12 mouse cellular contexts compared by ENCODE assay signal in the genomic region with DNA sequence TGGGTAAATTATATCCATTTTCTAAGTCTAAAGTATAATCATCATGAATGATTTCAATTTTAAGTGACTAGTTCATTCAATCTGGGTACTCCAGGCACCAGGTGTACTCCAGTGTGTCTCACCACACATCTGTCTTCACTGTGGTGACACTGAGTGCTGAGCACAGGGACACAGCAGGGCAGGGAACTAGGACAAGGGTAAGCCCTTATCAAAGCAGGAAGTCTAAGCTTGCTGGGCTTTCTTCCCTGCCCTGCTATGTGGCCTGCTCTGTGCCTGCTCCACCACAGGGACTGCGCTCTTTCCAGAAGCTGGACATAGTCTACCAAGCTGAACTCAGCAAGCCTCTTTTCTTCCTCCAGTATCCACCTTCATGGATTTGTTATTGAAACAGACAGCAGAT. TPM values are rescaled to one million over a fixed set of nuclear protein-coding genes. Genes with fewer than 3 reads are reported as not detected.
DNase-seq lines count a peak whose midpoint lies in the region; ATAC-seq and TF ChIP-seq lines count a peak whose summit lies in the region.
"Had no signal": no experiment of that assay in that cellular context is flagged by ENCODE, and none has a peak within 500 bp of the region (broad histone marks: within the 10 kb centered on the region; RNA-seq: fewer than 3 reads in every experiment).

No protein-coding gene starts in this region.

- no peak for TF ChIP-seq EP300 in MEL (IDR thresholded peaks at IDR 0.05; ENCODE audit: low read depth in 1 of 2, low read length in 2 of 2)
- no peak for TF ChIP-seq EP300 in heart, postnatal 0 days (IDR thresholded peaks at IDR 0.05; ENCODE audit: low read depth)

- no peak for TF ChIP-seq CTCF in MEL (IDR thresholded peaks at IDR 0.05 in 2 of 3, conservative IDR thresholded peaks at IDR 0.05 in 1 of 3; ENCODE audit: control insufficient read depth in 1 of 3, insufficient read depth in 1 of 3, low read depth in 2 of 3, low read length in 3 of 3, poor library complexity in 1 of 3, severe bottlenecking in 1 of 3)
- no peak for TF ChIP-seq CTCF in heart, postnatal 0 days (IDR thresholded peaks at IDR 0.05; ENCODE audit: low read depth)

- peak; percentile 88 for ATAC-seq in heart, postnatal 0 days (ENCODE audit: insufficient read depth, low read depth)
- ATAC-seq in liver, embryonic 15.5 days (ENCODE audit: insufficient read depth) = peak; percentile 63; the same call in 1 of the 2 replicates

- 68% methylated on average over 1 of the region's 1 CpGs for WGBS in heart, postnatal 0 days
- WGBS in liver, embryonic 15.5 days (ENCODE audit: insufficient replicate concordance) = 52% methylated on average over 1 of the region's 1 CpGs

- no peak overlapping the region for H3K4me3 ChIP-seq in MEL (ENCODE audit: control insufficient read depth in 1 of 2, insufficient read depth in 1 of 2, low read depth in 2 of 2, low read length in 2 of 2)
- H3K4me3 ChIP-seq in heart, postnatal 0 days (ENCODE audit: low read depth, low read length) = no peak overlapping the region
- no peak overlapping the region for H3K4me3 ChIP-seq in liver, embryonic 15.5 days (replicated peaks)

- peaks cover 4% of the 10 kb centered on the region in 2 experiments for H3K36me3 ChIP-seq in MEL (ENCODE audit: control insufficient read depth in 1 of 2, insufficient read depth in 2 of 2, low read length in 2 of 2)
- H3K36me3 ChIP-seq in heart, postnatal 0 days (replicated peaks; ENCODE audit: control insufficient read depth, insufficient read depth, low read length) = no peaks in the 10 kb centered on the region
- 0 out of 2 replicates have a peak, but pooled peaks cover 3% of the 10 kb centered on the region for H3K36me3 ChIP-seq in liver, embryonic 15.5 days (replicated peaks)

- peaks cover 2 to 4% of the 10 kb centered on the region in 2 experiments; a peak in 1 of 4 replicates for H3K4me1 ChIP-seq in MEL (ENCODE audit: control insufficient read depth in 1 of 2, insufficient read depth in 2 of 2, low read length in 2 of 2)
- peaks cover 6% of the 10 kb centered on the region for H3K4me1 ChIP-seq in heart, postnatal 0 days (ENCODE audit: control insufficient read depth, insufficient read depth)
- peaks cover 14% of the 10 kb centered on the region for H3K4me1 ChIP-seq in liver, embryonic 15.5 days (replicated peaks)

- peak; percentile 50 for DNase-seq in MEL (ENCODE audit: low read depth, low spot score)
- DNase-seq in adrenal gland, postnatal 10 days = peak; percentile 51
- DNase-seq in heart, postnatal 0 days (ENCODE audit: low spot score) = peak; percentile 53
- DNase-seq in thymus, postnatal 14 days = no peak
- DNase-seq in thymus, adult 18-20 months = no peak
- no peak for DNase-seq in retina, embryonic 14.5 days (ENCODE audit: low spot score)
- DNase-seq: cerebellum, postnatal 14 days; gastrocnemius, postnatal 25 days; kidney, adult 2 months; right cerebral cortex, adult 18-20 months had no signal

- TF ChIP-seq POLR2A in MEL (IDR thresholded peaks at IDR 0.05; ENCODE audit: control insufficient read depth in 1 of 2, insufficient read depth in 1 of 2, low read depth in 1 of 2, low read length in 2 of 2, poor library complexity in 1 of 2) = no peak

- H3K9ac ChIP-seq in MEL (ENCODE audit: control insufficient read depth, low read depth, low read length, poor library complexity, severe bottlenecking) = no peak overlapping the region
- H3K9ac ChIP-seq in heart, postnatal 0 days (replicated peaks; ENCODE audit: low read depth, low read length) = no peak overlapping the region
- no peak overlapping the region for H3K9ac ChIP-seq in liver, embryonic 15.5 days

- peaks cover 14% of the 10 kb centered on the region for H3K79me2 ChIP-seq in MEL (ENCODE audit: control insufficient read depth, insufficient read depth, low read length, poor library complexity)

- no peak overlapping the region for H3K4me2 ChIP-seq in heart, postnatal 0 days (ENCODE audit: low read depth, low read length)
- H3K4me2 ChIP-seq in liver, embryonic 15.5 days = no peak overlapping the region

- TF ChIP-seq RAD21 in MEL (IDR thresholded peaks at IDR 0.05; ENCODE audit: low read depth, low read length) = no peak

- H3K9me3 ChIP-seq in MEL (replicated peaks; ENCODE audit: insufficient read depth, low read length) = no peaks in the 10 kb centered on the region
- H3K9me3 ChIP-seq in heart, postnatal 0 days (replicated peaks; ENCODE audit: control insufficient read depth, low read length) = no peaks in the 10 kb centered on the region
- H3K9me3 ChIP-seq in liver, embryonic 15.5 days (replicated peaks) = no peaks in the 10 kb centered on the region

- no peaks in the 10 kb centered on the region for H3K27me3 ChIP-seq in MEL (ENCODE audit: control insufficient read depth in 1 of 2, insufficient read depth in 2 of 2, low read length in 2 of 2)
- H3K27me3 ChIP-seq in heart, postnatal 0 days (ENCODE audit: control insufficient read depth, insufficient read depth, low read length) = no peaks in the 10 kb centered on the region
- H3K27me3 ChIP-seq in liver, embryonic 15.5 days = no peaks in the 10 kb centered on the region

- H3K27ac ChIP-seq in MEL (ENCODE audit: control insufficient read depth, low read depth, low read length) = no peak overlapping the region
- H3K27ac ChIP-seq in heart, postnatal 0 days (ENCODE audit: low read depth) = peak overlapping the region; percentile 38
- H3K27ac ChIP-seq in liver, embryonic 15.5 days (replicated peaks) = no peak overlapping the region
- H3K27ac ChIP-seq: macrophage had no signal

TF ChIP-seq in MEL, 35 proteins besides CTCF, POLR2A, EP300 and RAD21:
- TF ChIP-seq POLR2AphosphoS2 (IDR thresholded peaks at IDR 0.05; ENCODE audit: low read length) (no peak), SIN3A (IDR thresholded peaks at IDR 0.05; ENCODE audit: low read length) (0 out of 2 replicates have a peak, but pooled peaks have one; percentile 15)

RNA-seq across cellular contexts. Expression of gene Yaf2, which starts 18.0 kb away (rescaled TPM):
- total RNA-seq in MEL (2012; rRNA removed) = 37.7 and 39.7 TPM in 2 replicates
- 10 to 100 TPM in 1 of 2 experiments, not detected in 1; 50.7 TPM for polyA plus RNA-seq in MEL (2012; ENCODE audit: insufficient read depth in 1 of 2, insufficient read length in 2 of 2, low read depth in 1 of 2, low replicate concordance in 2 of 2, missing spikeins in 1 of 2)
- 10 to 100 TPM; 36.8 to 38.4 TPM for total RNA-seq in adrenal gland, postnatal 10 days (2021)
- 46.0 and 47.1 TPM in 2 replicates for total RNA-seq in heart, postnatal 0 days (2014; rRNA removed; ENCODE audit: low replicate concordance)
- polyA plus RNA-seq in heart, postnatal 0 days (2015; fragmentation: Nextera tagmentation; extraction: Ambion mirVana) = 66.3 and 68.5 TPM in 2 replicates
- polyA plus RNA-seq in liver, embryonic 15.5 days (2015; fragmentation: Nextera tagmentation; extraction: Ambion mirVana) = 25.9 and 26.5 TPM in 2 replicates

RNA-seq across cellular contexts. Expression of gene Gxylt1, which starts 43.8 kb away (rescaled TPM):
- 5.3 and 6.0 TPM in 2 replicates for total RNA-seq in MEL (2012; rRNA removed)
- 10 to 100 TPM in 1 of 2 experiments, 1 to 10 TPM in 1; 9.9 to 48.9 TPM for polyA plus RNA-seq in MEL (2012; ENCODE audit: insufficient read depth in 1 of 2, insufficient read length in 2 of 2, low read depth in 1 of 2, low replicate concordance in 2 of 2, missing spikeins in 1 of 2)
- total RNA-seq in adrenal gland, postnatal 10 days (2021) = 10 to 100 TPM; 22.5 to 26.8 TPM
- 3.6 and 9.3 TPM in 2 replicates for total RNA-seq in heart, postnatal 0 days (2014; rRNA removed; ENCODE audit: low replicate concordance)
- 3.1 and 3.3 TPM in 2 replicates for polyA plus RNA-seq in heart, postnatal 0 days (2015; fragmentation: Nextera tagmentation; extraction: Ambion mirVana)
- 2.8 and 3.1 TPM in 2 replicates for polyA plus RNA-seq in liver, embryonic 15.5 days (2015; fragmentation: Nextera tagmentation; extraction: Ambion mirVana)

Comparison
In these comparisons a context has a peak if more than half of its experiments do, and no peak if none do; other contexts are left out.
1. DNase-seq: peak in MEL (single experiment), adrenal gland, postnatal 10 days (single experiment) and heart, postnatal 0 days (single experiment); none in thymus, postnatal 14 days (single experiment), thymus, adult 18-20 months (0 of 2) and retina, embryonic 14.5 days (single experiment).